Mouse (Mus musculus) lung, postnatal 0 days (tissue): ENCODE measurements around the gene Opcml.

ENCODE experiments used
- CTCF ChIP-seq: IDR thresholded peaks from 2 replicates; pipeline ENCODE4 v1.5.1; 2016; ENCODE audit warnings: antibody characterized with exemption, mild to moderate bottlenecking
- EP300 ChIP-seq: IDR thresholded peaks from 2 replicates; pipeline ENCODE4 v1.6.1; 2016; ENCODE audit warnings: antibody characterized with exemption, mild to moderate bottlenecking, control low read depth

GRCm38 (mm10) chr9:27767196-27767900 is 23.2 kb upstream of the Opcml start:
- no peak for TF ChIP-seq CTCF
- no peak for TF ChIP-seq EP300
